Mouse (Mus musculus) bone marrow macrophage, adult 2 months (primary cell): ENCODE measurements around the gene Zfp772.
"Not testable (repeated sequence)": the region's sequence is repeated elsewhere in the genome, so short reads cannot be mapped to it uniquely, and the experiment has no call there.

Source experiments
- CTCF ChIP-seq: IDR thresholded peaks from 2 replicates; pipeline ENCODE4 v1.5.1; 2012; ENCODE audit warnings: low read depth, mild to moderate bottlenecking, low read length, moderate library complexity
- POLR2A ChIP-seq: IDR thresholded peaks from 2 replicates; pipeline ENCODE4 v1.6.1; 2012; ENCODE audit warnings: mild to moderate bottlenecking, low read depth, low read length, borderline replicate concordance

GRCm38 (mm10) chr7:7247228-7247627 is 37.4 kb upstream of the Zfp772 start, which contains the start of gene Vmn2r29:
- TF ChIP-seq POLR2A, CTCF: not testable (repeated sequence)
